Mouse (Mus musculus): ENCODE measurements around the gene Klf5. TPM values are rescaled to one million over a fixed set of nuclear protein-coding genes. Genes with fewer than 3 reads are reported as not detected.

Klf5 gene
- total and polyA plus RNA-seq, 3 experiments = 0.69 to 3.9 TPM; not detected in 1

- Histone ChIP-seq H3K27ac (ENCODE audit: control insufficient read depth, low read depth, low read length) (no peak overlapping the region), H3K9me3 (replicated peaks; ENCODE audit: insufficient read depth, low read length) (no peaks in the 10 kb centered on the region), H3K4me3 (ENCODE audit: control insufficient read depth in 1 of 2, insufficient read depth in 1 of 2, low read depth in 2 of 2, low read length in 2 of 2) (no peak overlapping the region), H3K36me3 (ENCODE audit: control insufficient read depth in 1 of 2, insufficient read depth in 2 of 2, low read length in 2 of 2) (peaks cover 0 to 11% of the 10 kb centered on the region in 2 experiments; a peak in 2 of 4 replicates), H3K27me3 (ENCODE audit: control insufficient read depth in 1 of 2, insufficient read depth in 2 of 2, low read length in 2 of 2) (no peaks in the 10 kb centered on the region), H3K9ac (ENCODE audit: control insufficient read depth, low read depth, low read length, poor library complexity, severe bottlenecking) (no peak overlapping the region), H3K4me1 (ENCODE audit: control insufficient read depth in 1 of 2, insufficient read depth in 2 of 2, low read length in 2 of 2) (peaks cover 5% of the 10 kb centered on the region in 2 experiments), H3K79me2 (ENCODE audit: control insufficient read depth, insufficient read depth, low read length, poor library complexity) (no peaks in the 10 kb centered on the region)
- TF ChIP-seq GABPA (IDR thresholded peaks at IDR 0.05; ENCODE audit: low read depth, low read length) = no peak
- TF ChIP-seq EP300 (IDR thresholded peaks at IDR 0.05; ENCODE audit: low read depth in 1 of 2, low read length in 2 of 2) = no peak
- TF ChIP-seq ZMIZ1 (IDR thresholded peaks at IDR 0.05; ENCODE audit: low read depth, low read length) = no peak
- no peak for TF ChIP-seq NRF1 (IDR thresholded peaks at IDR 0.05; ENCODE audit: insufficient read depth, low read depth, low read length, poor library complexity, severe bottlenecking)
- no peak for TF ChIP-seq MAZ (IDR thresholded peaks at IDR 0.05; ENCODE audit: low read depth, low read length)
- TF ChIP-seq RCOR1 (IDR thresholded peaks at IDR 0.05; ENCODE audit: low read depth, low read length) = no peak
- no peak for TF ChIP-seq MXI1 (IDR thresholded peaks at IDR 0.05; ENCODE audit: low read depth, low read length)
- TF ChIP-seq ELF1 (IDR thresholded peaks at IDR 0.05; ENCODE audit: low read depth, low read length) = no peak
- TF ChIP-seq MAFK (IDR thresholded peaks at IDR 0.05; ENCODE audit: borderline replicate concordance, low read depth, low read length) = no peak
- no peak for TF ChIP-seq ETS1 (IDR thresholded peaks at IDR 0.05; ENCODE audit: low read depth, low read length)
- TF ChIP-seq MYB (IDR thresholded peaks at IDR 0.05; ENCODE audit: low read depth, low read length) = no peak
- DNase-seq (ENCODE audit: low read depth, low spot score) = no peak
These were observed 6.7 kb downstream of the Klf5 start for GRCm38 (mm10) chr14:99304997-99305792.

GRCm38 (mm10) chr14:99306410-99306809 is 7.9 kb downstream of the Klf5 start:
- H3K9ac ChIP-seq (ENCODE audit: control insufficient read depth, low read depth, low read length, poor library complexity, severe bottlenecking) = no peak overlapping the region
- no peaks in the 10 kb centered on the region for H3K27me3 ChIP-seq (ENCODE audit: control insufficient read depth in 1 of 2, insufficient read depth in 2 of 2, low read length in 2 of 2)
- no peak overlapping the region for H3K4me3 ChIP-seq (ENCODE audit: control insufficient read depth in 1 of 2, insufficient read depth in 1 of 2, low read depth in 2 of 2, low read length in 2 of 2)
- no peak overlapping the region for H3K27ac ChIP-seq (ENCODE audit: control insufficient read depth, low read depth, low read length)
- no peaks in the 10 kb centered on the region for H3K9me3 ChIP-seq (replicated peaks; ENCODE audit: insufficient read depth, low read length)
- DNase-seq (ENCODE audit: low read depth, low spot score) = peak; percentile 27
- no peaks in the 10 kb centered on the region for H3K79me2 ChIP-seq (ENCODE audit: control insufficient read depth, insufficient read depth, low read length, poor library complexity)
- H3K4me1 ChIP-seq (ENCODE audit: control insufficient read depth in 1 of 2, insufficient read depth in 2 of 2, low read length in 2 of 2) = peaks cover 4 to 5% of the 10 kb centered on the region in 2 experiments
- H3K36me3 ChIP-seq (ENCODE audit: control insufficient read depth in 1 of 2, insufficient read depth in 2 of 2, low read length in 2 of 2) = peaks cover 0 to 11% of the 10 kb centered on the region in 2 experiments; a peak in 2 of 4 replicates
- TF ChIP-seq MAZ (IDR thresholded peaks at IDR 0.05; ENCODE audit: low read depth, low read length) (no peak), ZKSCAN1 (IDR thresholded peaks at IDR 0.05; ENCODE audit: low read depth, low read length) (no peak), TCF12 (IDR thresholded peaks at IDR 0.05; ENCODE audit: low read depth, low read length) (peak; percentile 58; the same call in 1 of the 2 replicates), ELF1 (IDR thresholded peaks at IDR 0.05; ENCODE audit: low read depth, low read length) (no peak), E2F4 (IDR thresholded peaks at IDR 0.05; ENCODE audit: borderline replicate concordance, low read depth, low read length) (no peak), KAT2A (conservative IDR thresholded peaks at IDR 0.05; ENCODE audit: low read depth, low read length) (no peak), TBP (IDR thresholded peaks at IDR 0.05; ENCODE audit: low read depth, low read length) (no peak), ZC3H11A (IDR thresholded peaks at IDR 0.05; ENCODE audit: low read depth, low read length) (peak; percentile 11; the same call in 1 of the 2 replicates), EP300 (IDR thresholded peaks at IDR 0.05; ENCODE audit: low read depth in 1 of 2, low read length in 2 of 2) (peak; percentile 42 to 64; a peak in 2 of 4 replicates), NELFE (IDR thresholded peaks at IDR 0.05; ENCODE audit: low read depth, low read length) (no peak), POLR2A (IDR thresholded peaks at IDR 0.05; ENCODE audit: control insufficient read depth in 1 of 2, insufficient read depth in 1 of 2, low read depth in 1 of 2, low read length in 2 of 2, poor library complexity in 1 of 2) (no peak), SMC3 (IDR thresholded peaks at IDR 0.05; ENCODE audit: low read depth, low read length) (no peak), SIN3A (IDR thresholded peaks at IDR 0.05; ENCODE audit: low read length) (0 out of 2 replicates have a peak, but pooled peaks have one; percentile 23), MYC (IDR thresholded peaks at IDR 0.05; ENCODE audit: low read depth, low read length) (no peak), POLR2AphosphoS5 (IDR thresholded peaks at IDR 0.05; ENCODE audit: borderline replicate concordance, low read depth, low read length) (no peak), MYB (IDR thresholded peaks at IDR 0.05; ENCODE audit: low read depth, low read length) (0 out of 2 replicates have a peak, but pooled peaks have one; percentile 23), UBTF (IDR thresholded peaks at IDR 0.05; ENCODE audit: borderline replicate concordance, insufficient read depth, low read depth, low read length) (no peak), POLR2AphosphoS2 (IDR thresholded peaks at IDR 0.05; ENCODE audit: low read length) (no peak), NRF1 (IDR thresholded peaks at IDR 0.05; ENCODE audit: insufficient read depth, low read depth, low read length, poor library complexity, severe bottlenecking) (no peak), HCFC1 (IDR thresholded peaks at IDR 0.05; ENCODE audit: low read depth, low read length) (no peak), MAFK (IDR thresholded peaks at IDR 0.05; ENCODE audit: borderline replicate concordance, low read depth, low read length) (no peak), ZNF384 (IDR thresholded peaks at IDR 0.05; ENCODE audit: low read depth, low read length) (0 out of 2 replicates have a peak, but pooled peaks have one; percentile 13), GATA1 (IDR thresholded peaks at IDR 0.05; ENCODE audit: low read depth, low read length) (peak; percentile 68), JUND (IDR thresholded peaks at IDR 0.05; ENCODE audit: low read depth, low read length) (no peak), ETS1 (IDR thresholded peaks at IDR 0.05; ENCODE audit: low read depth, low read length) (peak; percentile 56)

Measured in MEL (cell line).